Mouse (Mus musculus) layer of hippocampus, postnatal 25 days (tissue): ENCODE results near the gene Dcaf10. TPM values are rescaled to one million over a fixed set of nuclear protein-coding genes. Genes with fewer than 3 reads are reported as not detected.
"Not testable (repeated sequence)": the region's sequence is repeated elsewhere in the genome, so short reads cannot be mapped to it uniquely, and the experiment has no call there.

ENCODE experiments used
- DNase-seq, 2 experiments: peaks; one replicate each; pipeline ENCODE4 v3.0.0; 2022; ENCODE audit warnings: mixed read lengths in 2 of 2, low spot score in 1 of 2; ENCODE audit errors: extremely low spot score in 1 of 2
- total RNA-seq, 2 experiments: library from RNA; stranded (reverse); gene quantifications; 2 replicates each; pipeline ENCODE4 v1.2.3; 2021

Gene Dcaf10
- total RNA-seq, result 10 to 100 TPM; 20.1 to 21.2 TPM

- DNase-seq, result peak; percentile 94 to 96
These were observed at the start of gene Dcaf10 for GRCm38 (mm10) chr4:45341669-45342249. Gene Dcaf10 (plus strand): TSS chr4:45342101.

DNA sequence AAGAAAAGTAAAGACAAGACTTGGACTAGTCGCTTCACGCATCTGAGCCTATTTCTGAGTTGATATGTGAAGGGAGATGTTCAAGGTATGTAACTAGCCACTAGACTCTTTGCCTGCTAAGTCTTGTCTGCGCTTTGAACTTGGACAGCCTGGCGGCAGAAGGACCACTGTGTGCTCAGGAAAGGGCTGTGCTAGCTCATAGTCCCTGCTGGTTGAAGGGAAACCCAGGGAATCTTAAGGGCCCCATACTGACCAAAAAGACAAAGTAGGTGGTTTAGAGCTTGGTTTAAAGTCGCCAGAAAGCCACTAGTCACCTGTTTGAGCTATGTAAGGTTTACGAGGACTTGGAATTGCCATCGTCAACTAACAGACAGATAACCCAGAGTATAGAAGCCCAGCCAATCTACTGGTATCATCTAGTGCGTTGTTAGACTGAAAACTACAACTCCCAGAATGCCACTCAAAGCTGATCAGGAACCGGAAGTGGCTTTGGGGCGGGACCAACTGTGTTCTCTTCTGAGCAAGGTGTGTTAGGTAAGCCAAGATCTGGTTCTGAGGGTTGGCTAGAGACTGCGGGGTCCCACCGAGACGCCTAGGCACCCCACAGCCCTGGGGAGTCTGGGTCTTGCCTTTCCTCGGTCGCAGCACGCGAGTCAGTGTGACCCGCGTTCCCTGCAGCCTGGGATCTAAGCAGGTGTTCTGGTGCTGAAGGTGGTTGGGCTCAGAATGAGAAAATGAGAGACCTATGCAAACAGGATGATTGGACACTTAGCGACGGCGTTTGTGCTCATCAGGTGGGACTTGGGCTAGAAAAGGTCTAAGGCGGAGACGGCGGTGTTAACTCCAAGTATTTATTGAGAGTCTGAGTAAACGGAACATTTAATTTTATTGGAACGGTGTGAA lies 45.0 kb upstream of the Dcaf10 start, which contains the start of gene Trmt10b:
Trmt10b (plus strand) TSS at position 466 of the 903 bp plus-strand sequence.
- peak; percentile 36 to 58 for DNase-seq

DNA sequence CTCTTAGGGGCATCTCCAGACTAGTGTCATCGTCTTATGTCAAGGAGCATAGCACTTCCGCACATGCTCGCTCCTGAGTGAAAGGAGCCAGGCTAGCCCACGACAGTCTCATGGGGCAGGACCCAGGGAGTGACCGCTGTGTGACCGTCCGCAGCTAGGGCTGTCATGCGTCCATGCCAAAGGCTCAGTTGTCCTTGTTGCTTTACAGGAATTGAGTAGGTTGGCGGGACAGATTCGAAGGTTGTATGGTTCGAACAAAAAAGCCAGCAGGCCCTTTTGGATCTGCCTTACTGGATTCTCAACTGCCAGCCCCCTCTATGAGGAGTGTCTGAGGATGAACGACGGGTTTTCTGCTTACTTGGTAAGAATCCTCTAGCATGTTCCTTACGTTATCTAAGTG lies 36.4 kb upstream of the Dcaf10 start:
- no peak for DNase-seq

GRCm38 (mm10) chr4:45308046-45308445 lies 33.9 kb upstream of the Dcaf10 start:
- peak in 1 of 2 experiments; percentile 16 for DNase-seq

GRCm38 (mm10) chr4:45308606-45309005 lies 33.3 kb upstream of the Dcaf10 start:
- no peak for DNase-seq

GRCm38 (mm10) chr4:45311056-45311455 lies 30.8 kb upstream of the Dcaf10 start:
- no peak for DNase-seq

GRCm38 (mm10) chr4:45320159-45320816 lies 21.6 kb upstream of the Dcaf10 start:
- peak; percentile 70 to 80 for DNase-seq

GRCm38 (mm10) chr4:45331139-45331538 lies 10.8 kb upstream of the Dcaf10 start:
- DNase-seq, result no peak

GRCm38 (mm10) chr4:45332466-45332865 lies 9.4 kb upstream of the Dcaf10 start:
- DNase-seq, result no peak

GRCm38 (mm10) chr4:45341226-45341625 lies 675 bp upstream of the Dcaf10 start:
- no peak for DNase-seq

DNA sequence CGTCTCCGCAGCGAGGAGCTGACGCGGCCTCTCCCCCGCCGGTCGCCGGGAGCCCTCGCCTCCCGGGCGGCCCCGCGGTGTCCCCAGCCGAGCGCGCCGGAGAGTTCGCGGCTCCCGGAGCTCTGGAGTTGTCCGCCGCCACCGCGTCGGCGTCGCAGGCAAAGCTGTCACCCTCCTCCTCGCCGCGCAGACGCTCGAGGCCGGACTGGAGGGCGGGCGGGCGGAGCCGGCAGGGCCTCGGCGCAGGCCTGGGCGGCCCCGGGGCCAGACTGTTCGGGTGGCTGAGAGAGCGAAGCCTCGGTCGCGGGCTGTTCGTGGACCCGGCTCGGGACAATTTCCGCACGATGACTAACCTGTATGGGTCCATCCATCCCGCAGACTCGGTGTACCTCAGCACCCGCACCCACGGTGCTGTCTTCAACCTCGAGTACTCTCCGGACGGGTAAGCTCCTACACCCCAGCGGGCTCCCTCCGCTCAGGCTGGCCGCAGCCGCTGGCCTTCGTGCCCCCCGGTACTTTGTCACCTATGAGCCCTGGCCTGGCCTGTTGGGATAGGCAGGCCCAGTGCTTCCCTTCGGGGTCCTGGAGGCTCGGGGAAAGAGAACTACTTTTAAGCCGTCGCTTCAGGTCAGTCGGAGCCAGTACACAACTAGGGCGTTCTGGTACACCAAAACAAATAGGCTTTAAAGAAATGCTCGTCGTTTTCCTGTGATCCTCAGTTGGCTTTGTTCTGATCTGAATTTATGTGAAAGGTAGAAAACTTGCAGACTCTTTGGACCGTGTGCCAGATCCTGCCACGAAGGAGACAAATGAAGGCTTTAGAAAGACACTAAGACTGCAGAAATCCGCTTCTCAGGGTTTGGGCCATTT lies 620 bp downstream of the Dcaf10 start, which contains the start of gene Exosc3:
Exosc3 (minus strand) TSS at position 447 of the 870 bp plus-strand sequence.
- DNase-seq, result no peak

- no peak for DNase-seq
These were observed 14.8 kb downstream of the Dcaf10 start for GRCm38 (mm10) chr4:45356653-45357052.

- no peak for DNase-seq
These were observed 29.4 kb downstream of the Dcaf10 start for GRCm38 (mm10) chr4:45371261-45371660.

- DNase-seq, result no peak
These were observed 33.0 kb downstream of the Dcaf10 start for GRCm38 (mm10) chr4:45374879-45375278.

- DNase-seq, result no peak
These were observed 34.7 kb downstream of the Dcaf10 start for GRCm38 (mm10) chr4:45376573-45376972.

GRCm38 (mm10) chr4:45380903-45381580 lies 39.1 kb downstream of the Dcaf10 start:
- DNase-seq, result not testable (repeated sequence)

DNA sequence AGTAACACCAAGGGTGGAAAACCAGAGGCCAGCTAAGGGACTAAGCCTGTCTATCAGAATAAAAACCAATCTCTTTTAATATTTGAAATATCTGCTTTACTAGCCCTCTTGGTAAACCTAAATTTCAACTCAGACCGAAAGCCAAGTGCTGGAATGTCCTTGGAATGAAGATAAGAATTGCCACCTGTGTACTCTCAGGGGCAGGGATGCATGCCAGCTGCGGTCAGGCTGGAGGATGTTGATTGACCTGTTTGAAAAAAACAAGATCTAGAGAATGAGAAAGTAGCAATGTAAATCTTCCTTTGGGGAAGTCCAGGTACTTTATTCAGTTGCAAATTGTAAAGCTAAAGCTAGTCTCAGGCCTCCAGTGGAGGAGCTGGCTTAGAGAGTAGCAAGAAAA lies 40.2 kb downstream of the Dcaf10 start:
- not testable (repeated sequence) for DNase-seq

- DNase-seq, result not testable (repeated sequence)
These were observed 45.4 kb downstream of the Dcaf10 start for GRCm38 (mm10) chr4:45387296-45387695.

- DNase-seq, result no peak
These were observed 50.2 kb downstream of the Dcaf10 start for GRCm38 (mm10) chr4:45392099-45392498.
